Mouse (Mus musculus) liver, postnatal 0 days (tissue): ENCODE results near the gene Il12b.

Source experiments
- CTCF ChIP-seq: sonication (generic); IDR thresholded peaks from 2 replicates; pipeline ENCODE4 v1.5.1; 2016; ENCODE audit warnings: antibody characterized with exemption, low read depth
- EP300 ChIP-seq: IDR thresholded peaks from 2 replicates; pipeline ENCODE4 v1.6.1; 2016; ENCODE audit warnings: antibody characterized with exemption, low read depth, mild to moderate bottlenecking

- no peak for TF ChIP-seq EP300
- no peak for TF ChIP-seq CTCF
Measured at GRCm38 (mm10) chr11:44406457-44406856, 6.6 kb downstream of the Il12b start.
